Mouse (Mus musculus) olfactory bulb, adult 2 months (tissue): ENCODE measurements around the gene Fzd7.

Experiments
- CTCF ChIP-seq: fragments of 200-500 bp; IDR thresholded peaks from 2 replicates; pipeline ENCODE4 v1.5.1; 2012; ENCODE audit warnings: low read depth, mild to moderate bottlenecking, low read length, moderate library complexity; ENCODE audit not compliant: insufficient read depth
- POLR2A ChIP-seq: fragments of 200-500 bp; IDR thresholded peaks from 2 replicates; pipeline ENCODE4 v1.6.1; 2012; ENCODE audit warnings: mild to moderate bottlenecking, low read depth, low read length, moderate library complexity; ENCODE audit not compliant: insufficient read depth

DNA sequence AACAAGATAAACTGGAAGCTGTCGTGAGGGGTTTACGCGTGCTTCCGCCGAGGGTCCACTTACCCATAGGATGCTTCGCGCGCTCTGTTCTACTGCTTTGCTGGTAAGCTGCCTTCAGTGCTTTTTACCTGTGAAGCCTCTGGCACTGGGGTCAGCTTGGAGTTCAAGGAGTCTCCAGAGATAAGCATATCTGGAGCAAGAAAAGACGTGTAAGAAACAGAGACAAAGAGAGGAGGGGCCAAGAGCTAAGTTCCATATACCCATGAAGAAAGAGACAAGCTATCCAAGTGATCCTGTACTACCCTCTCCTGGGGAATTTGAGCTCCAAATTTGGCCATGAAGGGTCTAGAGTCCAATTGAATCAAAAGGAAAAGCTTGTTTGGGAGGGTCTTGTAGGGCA lies 9.3 kb downstream of the Fzd7 start:
- TF ChIP-seq POLR2A (no peak), CTCF (no peak)
